Mouse (Mus musculus): Measurements from ENCODE around the gene Alox5ap.

Alox5ap gene

DNA sequence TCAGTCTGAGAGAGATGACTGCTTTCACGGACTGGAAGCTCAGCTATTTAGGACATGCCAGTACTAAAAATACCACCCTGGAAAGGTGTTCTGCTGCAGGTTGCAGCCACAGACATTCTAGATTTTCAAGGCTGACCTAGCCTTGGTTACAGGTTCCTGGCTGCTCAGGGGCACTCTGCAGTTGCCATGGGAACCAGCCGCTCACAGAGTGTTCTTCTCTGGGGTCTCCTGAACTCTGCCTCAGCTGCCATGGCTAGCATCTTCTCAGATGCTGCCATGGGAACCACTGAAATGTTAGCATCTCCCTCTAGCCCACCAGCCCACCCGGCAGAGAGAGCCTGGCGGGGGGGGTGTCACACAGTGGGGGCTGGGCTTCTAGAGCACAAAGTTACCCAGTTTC, 52.4 kb downstream of the Alox5ap start:
- WGBS = 17% methylated on average over 4 of the region's 4 CpGs

GRCm38 (mm10) chr5:149319874-149320323, 55.3 kb downstream of the Alox5ap start:
- WGBS = 50% methylated on average over 9 of the region's 9 CpGs

DNA sequence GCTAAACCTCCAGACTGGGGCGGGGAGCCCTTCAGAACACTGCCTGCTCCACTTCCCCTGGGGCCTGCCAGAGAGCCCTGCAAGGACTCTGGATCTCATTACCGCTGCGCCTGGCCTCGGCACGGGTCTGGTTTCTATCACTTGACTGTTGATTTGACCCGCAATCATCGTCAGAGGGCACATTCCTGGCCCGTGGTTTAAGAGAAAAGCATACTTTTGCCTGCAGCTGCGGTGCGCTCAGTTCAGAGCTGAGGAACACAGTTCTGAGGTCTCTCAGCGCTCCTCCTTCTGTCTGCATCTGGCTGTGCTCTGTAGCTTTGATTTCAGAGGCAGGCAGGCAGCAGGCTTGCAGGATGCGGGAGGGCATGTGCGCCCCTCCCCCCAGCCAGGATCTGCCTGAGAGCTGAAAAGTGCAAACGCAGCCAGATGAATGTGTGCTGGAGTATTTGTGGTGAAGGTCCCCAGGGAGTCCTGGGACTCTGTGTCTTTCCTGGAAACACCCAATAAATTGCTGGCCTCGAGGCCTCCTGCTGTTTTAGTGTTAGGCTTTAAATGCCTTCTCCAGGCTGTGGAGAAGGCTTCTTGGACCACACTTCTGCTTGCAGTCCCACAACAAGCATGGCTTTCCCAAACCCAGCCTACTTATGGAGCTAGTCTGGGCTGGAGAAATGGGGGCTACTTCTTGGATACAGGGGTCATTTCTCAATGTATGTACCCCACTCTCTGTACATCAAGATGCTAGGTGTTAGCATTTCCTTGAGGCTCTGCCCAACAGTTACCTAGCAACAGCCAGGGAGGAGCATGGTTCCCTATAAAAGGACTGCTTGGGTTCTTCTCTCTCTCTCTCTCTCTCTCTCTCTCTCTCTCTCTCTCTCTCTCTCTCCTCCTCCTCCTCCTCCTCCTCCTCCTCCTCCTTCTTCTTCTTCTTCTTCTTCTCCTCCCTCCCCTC, 56.2 kb downstream of the Alox5ap start:
- WGBS = 15% methylated on average over 15 of the region's 15 CpGs

GRCm38 (mm10) chr5:149321909-149322841, 57.6 kb downstream of the Alox5ap start:
- whole genome bisulfite sequencing = 72% methylated on average over 15 of the region's 15 CpGs

GRCm38 (mm10) chr5:149322938-149323553, 58.5 kb downstream of the Alox5ap start:
- 80% methylated on average over 9 of the region's 9 CpGs for WGBS

DNA sequence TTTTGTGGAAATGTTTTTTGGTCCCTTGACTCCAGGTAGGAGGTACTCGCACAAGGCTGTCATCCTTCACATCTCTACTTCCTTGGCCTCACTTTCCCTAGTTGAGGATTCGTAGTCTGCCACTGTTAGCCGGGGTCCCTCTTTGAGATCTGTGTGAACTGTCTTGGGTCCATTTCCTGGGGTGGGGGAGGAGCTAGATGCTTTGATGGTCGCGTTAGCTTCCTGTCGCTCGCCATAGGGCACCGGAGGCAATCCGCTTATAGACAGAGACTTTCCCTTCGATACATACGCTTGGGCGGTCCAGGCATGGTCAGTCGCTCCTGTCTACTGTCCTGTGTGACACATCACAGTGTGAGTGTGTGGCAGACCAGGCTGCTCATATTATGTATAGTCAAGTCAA, 60.2 kb downstream of the Alox5ap start:
- 81% methylated on average over 13 of the region's 13 CpGs for WGBS

GRCm38 (mm10) chr5:149329098-149329887, 64.7 kb downstream of the Alox5ap start:
- WGBS = 49% methylated on average over 12 of the region's 12 CpGs

GRCm38 (mm10) chr5:149330601-149331000, 66.0 kb downstream of the Alox5ap start:
- WGBS = 54% methylated on average over 1 of the region's 1 CpGs

GRCm38 (mm10) chr5:149331407-149332143, 67.0 kb downstream of the Alox5ap start:
- WGBS = 90% methylated on average over 10 of the region's 10 CpGs

GRCm38 (mm10) chr5:149332787-149333186, 68.2 kb downstream of the Alox5ap start:
- 97% methylated on average over 4 of the region's 4 CpGs for WGBS

- WGBS = 50% methylated on average over 8 of the region's 8 CpGs
Measured at GRCm38 (mm10) chr5:149333941-149334698, 69.6 kb downstream of the Alox5ap start.

DNA sequence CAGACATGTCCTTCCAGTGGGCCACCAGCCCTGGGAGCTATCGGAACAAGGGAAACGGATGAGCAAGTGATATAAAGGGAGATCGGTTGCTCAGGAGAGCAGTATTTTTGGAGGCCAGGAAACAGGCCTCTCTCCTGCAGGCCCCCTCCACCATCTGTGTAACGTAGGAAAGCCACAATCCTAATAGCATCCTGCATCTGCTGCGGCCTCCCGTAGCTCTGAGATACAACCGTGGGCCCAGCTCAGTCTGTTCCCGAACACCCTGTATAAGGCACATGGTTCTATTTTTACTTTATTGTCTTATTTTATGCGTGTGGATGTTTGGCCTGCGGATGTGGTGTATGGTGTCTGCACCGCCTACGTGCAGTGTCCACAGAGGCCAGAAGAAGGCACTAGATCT, 70.4 kb downstream of the Alox5ap start:
- WGBS = 51% methylated on average over 12 of the region's 12 CpGs

- WGBS = 30% methylated on average over 21 of the region's 21 CpGs
Measured at GRCm38 (mm10) chr5:149335563-149336238, 71.1 kb downstream of the Alox5ap start.

GRCm38 (mm10) chr5:149337148-149337547, 72.6 kb downstream of the Alox5ap start:
- WGBS = 66% methylated on average over 10 of the region's 10 CpGs
